Mouse (Mus musculus) right cerebral cortex, adult 2 months (tissue): Measurements from ENCODE around the gene Map2k6.

ENCODE experiments used
- DNase-seq, 2 experiments: peaks; one replicate each; pipeline ENCODE4 v3.0.0; 2021 to 2022; ENCODE audit warnings: low spot score in 2 of 2

Gene Map2k6

DNA sequence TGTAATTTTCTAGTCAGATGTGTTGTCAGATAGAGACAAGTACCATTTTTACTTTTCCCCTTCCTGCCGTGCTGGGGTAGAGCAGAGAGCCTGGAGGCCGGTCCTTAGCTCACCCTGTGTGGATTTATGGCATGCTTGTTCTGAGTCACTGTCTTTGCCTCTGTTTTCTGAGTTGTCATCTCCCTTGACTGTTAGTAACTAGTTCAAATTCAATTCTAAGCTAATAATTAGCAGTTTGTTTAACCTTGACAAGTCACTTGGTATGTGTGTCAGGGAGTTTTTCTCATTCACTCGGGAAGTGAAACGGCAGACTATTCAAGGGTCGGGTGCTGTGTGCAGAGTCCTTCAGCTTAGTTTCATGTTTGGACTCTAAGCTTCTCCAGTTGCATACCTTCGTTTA is 86.2 kb downstream of the Map2k6 start:
- no peak for DNase-seq

- no peak for DNase-seq
These were observed 88.9 kb downstream of the Map2k6 start for GRCm38 (mm10) chr11:110487796-110488195.

- no peak for DNase-seq
These were observed 89.4 kb downstream of the Map2k6 start for GRCm38 (mm10) chr11:110488301-110488700.

- no peak for DNase-seq
These were observed 96.6 kb downstream of the Map2k6 start for GRCm38 (mm10) chr11:110495323-110496060.

DNA sequence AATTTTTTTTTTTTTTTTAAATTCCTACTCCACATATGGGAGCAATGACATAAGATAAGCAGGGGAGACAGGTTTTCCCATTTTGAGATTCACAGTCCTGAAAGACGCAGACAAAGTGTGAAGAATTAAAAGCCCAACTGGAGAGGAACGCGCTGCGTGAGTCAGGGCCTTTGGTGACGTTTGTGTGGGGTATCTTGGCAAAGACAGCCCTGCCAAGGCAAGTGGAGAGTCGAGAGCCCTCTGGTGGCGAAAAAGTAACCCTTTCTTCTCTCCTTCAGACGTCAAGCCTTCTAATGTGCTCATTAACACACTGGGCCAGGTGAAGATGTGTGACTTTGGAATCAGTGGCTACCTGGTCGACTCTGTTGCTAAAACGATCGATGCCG is 97.1 kb downstream of the Map2k6 start:
- peak; percentile 79 to 82 for DNase-seq

DNA sequence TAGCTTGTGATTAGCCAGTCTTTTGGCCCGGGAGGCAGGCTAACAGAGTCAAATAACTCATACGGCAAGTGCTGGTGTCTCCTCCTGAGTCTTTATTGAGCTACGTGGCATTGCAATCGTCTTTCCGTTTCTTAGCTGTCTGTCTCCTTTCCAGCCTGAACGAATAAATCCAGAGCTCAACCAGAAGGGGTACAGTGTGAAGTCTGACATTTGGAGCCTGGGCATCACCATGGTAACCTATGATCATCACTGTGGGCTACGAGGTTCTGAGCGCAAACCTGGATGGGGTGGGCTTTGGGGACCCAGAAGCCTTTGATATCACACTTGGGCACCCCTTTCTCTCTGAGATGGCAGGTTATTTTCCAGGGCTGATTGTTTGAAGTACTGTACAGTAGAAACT is 98.8 kb downstream of the Map2k6 start:
- no peak for DNase-seq

DNA sequence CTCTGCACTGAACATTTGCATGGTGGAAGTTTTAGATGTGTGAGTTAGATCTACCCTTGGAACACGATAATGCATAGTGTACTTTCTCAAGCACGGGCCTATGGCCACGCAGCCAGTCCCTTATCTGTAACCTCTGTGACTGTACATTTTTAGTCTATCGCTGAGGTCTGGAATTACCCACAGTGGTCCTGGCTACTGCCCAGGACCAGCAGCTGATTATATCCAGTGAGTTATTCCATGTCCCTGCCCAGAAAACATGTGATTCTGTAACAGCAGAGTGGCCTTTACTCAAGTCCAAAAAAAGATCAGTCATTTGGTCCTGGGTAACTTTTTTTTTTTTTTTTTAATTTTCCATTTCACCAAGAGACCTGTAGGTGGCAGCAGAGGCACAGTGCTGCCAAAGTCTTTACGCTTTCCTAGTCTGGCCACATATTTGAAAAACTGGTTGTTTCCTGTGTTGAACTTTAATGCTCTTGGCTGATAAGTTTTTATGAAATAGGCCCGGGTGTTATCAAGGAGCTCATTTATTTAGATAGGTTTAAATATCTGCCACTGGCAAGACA is 99.8 kb downstream of the Map2k6 start:
- DNase-seq: peak in 1 of 2 experiments; percentile 34

DNA sequence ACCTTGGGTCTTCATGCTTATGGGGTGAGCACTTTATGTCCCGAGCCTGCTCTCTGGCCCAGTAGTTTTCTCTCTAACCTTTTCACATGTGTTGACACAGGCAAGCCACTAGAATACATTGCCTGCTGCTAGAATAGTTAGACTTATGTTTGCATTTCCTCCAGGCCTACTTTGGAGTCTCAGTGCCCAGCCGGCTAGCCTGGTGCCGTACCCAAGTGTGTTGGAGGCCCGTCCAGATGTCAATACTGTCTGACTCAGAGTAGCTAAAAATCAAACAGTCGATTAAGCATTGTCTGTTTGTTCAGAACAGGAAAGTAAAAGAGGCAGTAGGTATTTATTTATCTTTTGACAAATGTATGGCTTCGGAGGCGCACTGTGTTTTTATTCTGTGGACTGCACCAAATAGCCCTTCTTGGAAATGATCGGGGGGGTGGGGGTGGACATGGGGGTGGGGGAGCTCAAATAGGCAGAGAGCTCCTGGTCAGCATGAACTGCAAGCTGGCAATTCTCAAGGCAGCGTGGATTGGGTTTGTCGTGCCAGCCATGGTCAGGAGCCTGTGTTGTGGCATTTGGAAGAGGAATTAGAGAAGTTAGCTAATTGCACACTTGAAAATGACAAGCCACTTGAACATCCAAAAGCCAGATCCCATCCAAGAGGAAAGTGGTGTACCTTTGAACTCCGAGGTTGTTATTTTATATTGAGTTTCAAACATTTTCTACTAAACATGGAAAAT is 104.2 kb downstream of the Map2k6 start:
- DNase-seq: no peak

DNA sequence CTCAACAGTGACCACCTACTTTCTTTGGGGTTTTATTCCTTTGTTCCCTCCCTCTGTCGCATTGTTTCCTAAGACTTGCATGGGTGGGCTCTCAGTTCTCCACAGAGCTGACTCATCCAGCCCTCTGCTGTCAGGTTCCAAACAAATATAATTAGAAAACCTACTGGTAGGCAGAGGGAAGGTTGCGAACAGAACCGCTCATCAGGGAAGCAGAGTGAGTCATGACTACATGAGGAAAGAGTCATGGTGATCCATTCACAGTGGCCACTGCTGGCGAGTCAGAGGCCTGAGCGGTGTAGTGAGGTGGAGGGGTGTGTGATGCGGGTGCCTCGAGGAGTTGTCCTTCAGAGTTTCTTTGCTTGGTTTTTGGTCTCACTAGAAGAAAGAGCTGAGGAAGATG is 112.5 kb downstream of the Map2k6 start:
- DNase-seq: peak; percentile 55 to 62

- no peak for DNase-seq
These were observed 119.7 kb downstream of the Map2k6 start for GRCm38 (mm10) chr11:110518648-110519047.

- no peak for DNase-seq
These were observed 124.0 kb downstream of the Map2k6 start for GRCm38 (mm10) chr11:110522906-110523305.

DNA sequence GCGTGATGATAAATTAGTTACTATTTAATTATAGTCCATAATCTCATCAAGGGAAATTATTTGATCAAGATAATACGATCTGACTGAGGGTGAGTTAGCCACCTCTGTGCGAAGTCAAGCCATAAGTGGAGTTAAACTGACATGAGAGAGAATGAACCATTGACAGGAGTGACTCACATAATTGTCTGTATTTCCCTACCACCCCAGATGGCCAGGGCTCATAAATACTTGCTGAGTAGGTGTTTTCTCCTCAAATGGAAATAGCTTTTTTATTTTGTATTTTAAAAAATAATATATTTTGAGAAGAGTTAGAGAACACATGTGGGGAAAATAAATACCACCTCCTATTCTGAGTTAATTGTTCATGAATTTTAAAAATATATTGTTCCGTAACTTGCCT is 127.2 kb downstream of the Map2k6 start:
- no peak for DNase-seq

DNA sequence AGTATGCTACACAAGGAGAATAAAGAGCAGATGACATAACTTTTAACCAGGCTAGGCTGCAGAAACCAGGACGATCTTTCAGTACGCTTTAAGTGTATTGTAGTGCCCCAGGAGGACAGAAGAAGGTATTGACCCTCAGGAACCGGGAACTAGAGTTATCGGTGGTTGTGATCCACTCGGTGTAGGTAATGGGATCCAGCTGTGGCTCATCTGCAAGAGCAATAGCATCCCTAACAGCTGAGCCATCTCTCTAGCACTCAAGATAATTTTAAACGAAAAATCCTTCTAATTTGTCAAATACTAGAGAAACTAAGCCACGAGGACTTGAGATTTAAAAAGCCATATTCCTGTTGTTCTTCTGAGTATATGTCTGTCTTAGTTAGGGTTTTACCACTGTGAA is 132.2 kb downstream of the Map2k6 start:
- no peak for DNase-seq

DNA sequence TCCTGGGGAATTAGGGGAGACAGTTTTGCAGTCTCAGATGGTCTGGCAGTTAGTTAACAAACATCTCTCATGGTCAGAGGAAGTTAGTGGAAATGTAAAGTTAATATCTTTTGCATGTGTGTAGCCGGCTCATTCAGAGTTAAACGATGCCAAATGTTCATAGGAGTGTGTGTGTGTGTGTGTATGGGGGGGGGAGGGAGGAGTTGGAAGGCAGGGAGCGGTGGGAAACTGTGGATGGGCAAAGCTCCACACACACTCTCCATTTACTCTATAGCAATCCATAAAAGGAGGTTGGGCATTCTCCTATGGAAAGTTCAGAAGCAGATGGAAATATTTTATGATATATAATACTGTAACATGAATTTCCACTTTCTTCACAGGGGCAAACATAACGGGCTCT is 135.9 kb downstream of the Map2k6 start:
- DNase-seq: no peak

DNA sequence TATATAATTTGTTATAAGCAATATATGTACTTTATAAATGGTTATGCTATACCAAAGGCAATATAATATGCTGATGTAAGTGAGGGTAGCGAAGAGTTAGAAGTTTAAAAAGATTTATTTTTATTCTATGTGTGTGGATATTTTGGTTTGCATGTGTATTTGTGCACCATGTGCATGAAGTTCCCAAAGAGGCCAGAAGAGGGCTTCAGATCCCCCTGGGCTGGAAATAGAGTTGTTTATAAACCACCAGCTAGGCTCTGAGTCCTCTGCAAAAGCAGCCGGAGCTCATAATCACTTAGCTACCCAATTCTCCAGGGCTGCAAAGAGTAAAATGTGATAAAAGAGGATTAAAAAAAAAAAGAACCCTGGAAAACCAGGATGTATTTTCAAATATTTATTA is 137.6 kb downstream of the Map2k6 start:
- DNase-seq: no peak

DNA sequence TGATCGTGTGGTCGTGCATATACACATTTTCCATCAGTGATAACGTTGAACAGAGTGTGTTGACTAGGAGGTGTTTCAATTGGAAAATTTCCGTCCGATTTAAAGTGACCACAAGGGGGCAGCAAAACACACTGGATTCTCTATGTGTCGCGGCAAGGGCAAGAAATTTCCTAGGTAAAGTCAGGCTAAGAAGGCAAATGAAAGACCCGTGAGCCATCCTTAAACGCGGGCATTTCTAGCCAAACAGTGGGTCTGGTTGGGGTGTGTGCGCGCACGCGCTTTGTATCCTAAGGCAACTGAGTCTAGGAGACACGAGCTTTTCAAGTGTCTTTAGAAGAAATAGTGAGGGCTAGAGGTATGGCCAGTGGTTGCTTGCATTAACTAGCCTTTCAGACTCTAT is 138.7 kb downstream of the Map2k6 start:
- peak; percentile 90 to 92 for DNase-seq

DNA sequence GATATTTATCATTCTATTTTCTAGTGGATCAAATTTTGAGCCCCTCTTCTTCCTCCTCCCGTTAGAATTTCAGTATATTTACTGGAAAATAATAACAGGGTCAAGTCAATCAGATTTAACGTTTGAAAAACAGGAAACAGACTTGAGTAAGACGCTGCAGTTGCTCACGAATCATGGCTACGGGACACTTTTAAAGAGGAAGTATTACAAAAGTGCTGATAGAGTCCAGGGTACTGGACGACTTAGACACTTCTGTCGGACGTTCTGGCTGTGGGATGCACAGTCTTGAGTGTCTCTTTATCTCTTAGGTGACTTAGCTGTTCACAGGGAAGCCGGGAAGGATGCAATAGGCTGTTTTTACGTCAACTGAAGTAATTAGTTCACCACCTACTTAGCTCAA is 139.3 kb downstream of the Map2k6 start:
- DNase-seq: no peak

GRCm38 (mm10) chr11:110541933-110542332 is 143.0 kb downstream of the Map2k6 start:
- DNase-seq: no peak

DNA sequence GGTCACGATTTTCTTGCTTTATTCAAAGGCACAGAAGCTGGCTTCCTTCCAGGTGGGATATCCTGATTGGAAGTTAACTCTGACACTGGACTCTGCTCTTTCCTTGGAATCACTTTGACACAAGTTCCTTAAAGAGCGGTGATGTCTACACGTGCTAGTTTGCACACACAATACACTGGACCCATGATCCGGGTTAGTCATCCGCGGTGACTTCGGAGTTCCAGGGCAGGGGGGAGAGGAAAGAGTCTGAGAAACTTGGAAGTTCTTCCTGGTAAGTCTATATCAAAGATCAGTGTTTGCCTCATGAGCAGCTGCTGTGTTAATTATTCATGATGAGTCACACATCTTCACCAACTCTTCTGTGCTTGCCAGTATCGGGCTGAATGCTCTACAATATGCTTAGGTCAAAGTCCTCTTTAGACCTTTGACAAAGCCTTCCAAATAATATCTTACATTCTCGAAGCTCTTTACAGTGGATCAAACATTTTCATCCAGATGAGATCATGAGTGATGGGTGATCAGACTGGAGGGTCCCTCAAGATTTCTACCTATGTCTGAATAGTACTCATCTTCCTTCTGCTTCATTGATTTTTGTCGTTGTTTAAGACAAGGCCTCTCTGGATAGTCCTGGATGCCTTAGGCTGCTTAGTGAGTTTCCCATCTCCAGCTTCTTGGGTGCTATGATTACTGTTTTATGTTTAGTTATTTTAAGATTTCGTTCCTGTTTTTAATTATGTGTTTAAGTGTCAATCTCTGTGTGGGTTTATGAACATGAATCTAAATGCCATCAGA is 145.7 kb downstream of the Map2k6 start:
- no peak for DNase-seq

- DNase-seq: no peak
These were observed 146.5 kb downstream of the Map2k6 start for GRCm38 (mm10) chr11:110545416-110545815.

GRCm38 (mm10) chr11:110551471-110551967 is 152.6 kb downstream of the Map2k6 start:
- DNase-seq: no peak
